Mouse (Mus musculus) embryonic facial prominence, embryonic 10.5 days (tissue): ENCODE measurements around the gene Nxpe4. TPM values are rescaled to one million over a fixed set of nuclear protein-coding genes. Genes with fewer than 3 reads are reported as not detected.

Source experiments
- DNase-seq: peaks from one replicate; pipeline ENCODE4 v3.0.0-alpha.2; 2017; ENCODE audit warnings: low spot score
- H3K27ac ChIP-seq: fragments of 300-500 bp; sonication (generic); replicated peaks from 2 replicates; pipeline ENCODE4 v1.5.1; 2016; ENCODE audit warnings: mild to moderate bottlenecking
- H3K27me3 ChIP-seq: fragments of 300-500 bp; sonication (generic); replicated peaks from 2 replicates; pipeline ENCODE4 v1.6.1; 2016; ENCODE audit warnings: low read depth, mild to moderate bottlenecking; ENCODE audit not compliant: poor library complexity, severe bottlenecking
- H3K36me3 ChIP-seq: fragments of 300-500 bp; sonication (generic); replicated peaks from 2 replicates; pipeline ENCODE4 v1.6.1; 2016; ENCODE audit warnings: mild to moderate bottlenecking, moderate library complexity
- H3K4me1 ChIP-seq: fragments of 300-500 bp; sonication (generic); 2 replicates; pipeline ENCODE4 v1.6.1; 2016
- H3K4me3 ChIP-seq: fragments of 300-500 bp; sonication (generic); 2 replicates; pipeline ENCODE4 v1.5.1; 2016; ENCODE audit warnings: mild to moderate bottlenecking, moderate library complexity
- H3K9me3 ChIP-seq: fragments of 300-500 bp; sonication (generic); 2 replicates; pipeline ENCODE4 v1.6.1; 2016; ENCODE audit warnings: mild to moderate bottlenecking
- WGBS: fragments of 180-500 bp; shearing (Covaris S2); methylation state at CpG from one replicate; pipeline ENCODE4 v1.1.7; 2016; 5-methylcytosine and 5-hydroxymethylcytosine counted together
- polyA plus RNA-seq: library from polyadenylated mRNA; unstranded; fragments of >200 nt; fragmentation: Nextera tagmentation; extraction: Ambion mirVana; gene quantifications from 2 replicates; pipeline ENCODE4 v1.2.1, GENCODE M21; 2016

The Nxpe4 gene
- polyA plus RNA-seq, 1 experiment from 2014 or later = 5.9 TPM

- Histone ChIP-seq H3K27me3 (no peaks in the 10 kb centered on the region; the same call in 1 of the 2 replicates), H3K4me1 (peaks cover 12% of the 10 kb centered on the region; the same call in 1 of the 2 replicates), H3K9me3 (no peaks in the 10 kb centered on the region), H3K36me3 (no peaks in the 10 kb centered on the region), H3K4me3 (no peak overlapping the region), H3K27ac (no peak overlapping the region)
- DNase-seq = no peak
- 84% methylated on average over 3 of the region's 3 CpGs for WGBS
Measured at GRCm38 (mm10) chr9:48244175-48244574, 82.4 kb downstream of the Nxpe4 start.

GRCm38 (mm10) chr9:48245525-48245924 lies 83.7 kb downstream of the Nxpe4 start:
- no peaks in the 10 kb centered on the region for H3K36me3 ChIP-seq
- no peak overlapping the region for H3K27ac ChIP-seq
- no peaks in the 10 kb centered on the region; the same call in 1 of the 2 replicates for H3K27me3 ChIP-seq
- H3K9me3 ChIP-seq = no peaks in the 10 kb centered on the region
- 61% methylated on average over 1 of the region's 1 CpGs for WGBS
- DNase-seq = no peak
- H3K4me3 ChIP-seq = no peak overlapping the region
- H3K4me1 ChIP-seq = peaks cover 12% of the 10 kb centered on the region; the same call in 1 of the 2 replicates

GRCm38 (mm10) chr9:48247276-48247675 lies 85.5 kb downstream of the Nxpe4 start:
- WGBS = 65% methylated on average over 5 of the region's 5 CpGs
- Histone ChIP-seq H3K27ac (no peak overlapping the region), H3K9me3 (no peaks in the 10 kb centered on the region), H3K36me3 (no peaks in the 10 kb centered on the region), H3K4me1 (peaks cover 19% of the 10 kb centered on the region), H3K4me3 (no peak overlapping the region), H3K27me3 (peaks cover 7% of the 10 kb centered on the region; the same call in 1 of the 2 replicates)
- DNase-seq = no peak

- Histone ChIP-seq H3K4me3 (no peak overlapping the region), H3K9me3 (no peaks in the 10 kb centered on the region)
- 5% methylated on average over 8 of the region's 8 CpGs for WGBS
Measured at GRCm38 (mm10) chr9:48252236-48252635, 90.4 kb downstream of the Nxpe4 start.

GRCm38 (mm10) chr9:48257001-48257400 lies 95.2 kb downstream of the Nxpe4 start:
- peaks cover 25% of the 10 kb centered on the region for H3K27me3 ChIP-seq
- H3K9me3 ChIP-seq = no peaks in the 10 kb centered on the region
- no peak overlapping the region for H3K4me3 ChIP-seq
- 72% methylated on average over 9 of the region's 9 CpGs for WGBS
- H3K4me1 ChIP-seq = peaks cover 19% of the 10 kb centered on the region
- no peaks in the 10 kb centered on the region for H3K36me3 ChIP-seq
- DNase-seq = no peak
- H3K27ac ChIP-seq = no peak overlapping the region

More at GRCm38 (mm10) chr9:48252236-48252635, 90.4 kb downstream of the Nxpe4 start:
- H3K36me3 ChIP-seq = no peaks in the 10 kb centered on the region
- H3K27me3 ChIP-seq = peaks cover 18% of the 10 kb centered on the region
- no peak for DNase-seq
- peaks cover 18% of the 10 kb centered on the region for H3K4me1 ChIP-seq
- 0 out of 2 replicates have a peak overlapping the region, but pooled peaks have one; percentile 30 for H3K27ac ChIP-seq

DNA sequence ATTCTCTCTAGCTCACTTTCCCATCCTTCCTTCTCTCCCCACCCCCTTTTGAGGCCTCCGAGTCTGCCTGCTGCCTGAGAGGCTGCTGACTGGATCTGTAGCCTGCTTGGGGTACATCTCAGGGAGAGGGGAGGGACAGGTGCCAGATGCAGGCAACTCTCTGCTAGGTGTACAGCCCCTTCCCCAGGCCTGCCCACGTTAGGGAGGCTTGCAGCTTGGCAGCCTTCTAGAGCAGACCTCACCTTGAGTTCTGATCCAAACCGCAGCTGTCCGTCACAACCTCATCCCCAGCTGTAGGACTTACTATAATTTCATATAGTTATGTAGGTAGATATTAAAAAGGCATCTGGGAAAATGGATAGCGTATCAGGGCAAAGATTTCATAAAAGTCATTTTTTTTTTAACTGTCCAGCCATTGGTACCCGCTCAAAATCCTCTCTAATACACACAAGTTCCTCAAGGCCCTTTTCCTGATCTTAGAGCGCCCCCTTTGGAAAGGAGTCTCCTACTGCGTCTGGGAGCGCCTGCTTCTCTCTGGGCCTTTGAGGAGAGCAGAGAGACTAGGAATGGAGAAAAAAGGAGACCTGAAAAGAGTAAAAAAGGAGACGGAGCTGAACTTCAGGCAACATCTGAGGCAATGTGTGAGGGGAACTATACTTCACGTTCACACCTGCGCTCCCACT lies 96.1 kb downstream of the Nxpe4 start:
- no peak overlapping the region for H3K4me3 ChIP-seq
- no peaks in the 10 kb centered on the region for H3K9me3 ChIP-seq
- H3K4me1 ChIP-seq = peaks cover 10% of the 10 kb centered on the region
- peaks cover 16% of the 10 kb centered on the region for H3K27me3 ChIP-seq
- peak; percentile 60 for DNase-seq
- H3K36me3 ChIP-seq = no peaks in the 10 kb centered on the region
- H3K27ac ChIP-seq = no peak overlapping the region
- 39% methylated on average over 12 of the region's 12 CpGs for WGBS

GRCm38 (mm10) chr9:48264616-48265015 lies 102.8 kb downstream of the Nxpe4 start:
- H3K4me3 ChIP-seq = no peak overlapping the region
- WGBS = 90% methylated on average over 6 of the region's 6 CpGs
- peaks cover 5% of the 10 kb centered on the region for H3K27me3 ChIP-seq
- no peak for DNase-seq
- H3K4me1 ChIP-seq = peaks cover 13% of the 10 kb centered on the region
- no peaks in the 10 kb centered on the region for H3K9me3 ChIP-seq
- no peak overlapping the region for H3K27ac ChIP-seq
- no peaks in the 10 kb centered on the region for H3K36me3 ChIP-seq

DNA sequence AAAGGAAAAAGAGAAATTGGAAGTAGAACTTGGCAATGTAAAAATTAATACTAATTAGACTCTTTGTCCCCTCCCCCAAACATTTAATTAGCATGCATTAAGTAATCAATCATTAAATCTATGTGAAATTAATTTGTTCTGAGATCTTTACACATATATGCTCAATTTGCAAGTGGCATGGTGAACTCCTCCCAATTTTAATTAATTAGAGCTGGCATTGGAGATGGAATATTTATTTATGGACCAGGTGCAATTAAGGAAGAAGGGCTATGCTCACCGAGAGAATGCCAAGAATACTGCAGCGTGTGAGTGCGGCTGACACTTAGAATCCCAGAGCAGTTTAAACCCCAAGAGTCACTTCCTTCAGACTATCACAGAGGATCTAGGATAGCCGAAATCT lies 103.7 kb downstream of the Nxpe4 start:
- DNase-seq = no peak
- Histone ChIP-seq H3K4me3 (no peak overlapping the region), H3K36me3 (no peaks in the 10 kb centered on the region), H3K9me3 (no peaks in the 10 kb centered on the region), H3K27me3 (no peaks in the 10 kb centered on the region; the same call in 1 of the 2 replicates), H3K4me1 (peaks cover 13% of the 10 kb centered on the region), H3K27ac (no peak overlapping the region)
- 85% methylated on average over 4 of the region's 4 CpGs for WGBS

DNA sequence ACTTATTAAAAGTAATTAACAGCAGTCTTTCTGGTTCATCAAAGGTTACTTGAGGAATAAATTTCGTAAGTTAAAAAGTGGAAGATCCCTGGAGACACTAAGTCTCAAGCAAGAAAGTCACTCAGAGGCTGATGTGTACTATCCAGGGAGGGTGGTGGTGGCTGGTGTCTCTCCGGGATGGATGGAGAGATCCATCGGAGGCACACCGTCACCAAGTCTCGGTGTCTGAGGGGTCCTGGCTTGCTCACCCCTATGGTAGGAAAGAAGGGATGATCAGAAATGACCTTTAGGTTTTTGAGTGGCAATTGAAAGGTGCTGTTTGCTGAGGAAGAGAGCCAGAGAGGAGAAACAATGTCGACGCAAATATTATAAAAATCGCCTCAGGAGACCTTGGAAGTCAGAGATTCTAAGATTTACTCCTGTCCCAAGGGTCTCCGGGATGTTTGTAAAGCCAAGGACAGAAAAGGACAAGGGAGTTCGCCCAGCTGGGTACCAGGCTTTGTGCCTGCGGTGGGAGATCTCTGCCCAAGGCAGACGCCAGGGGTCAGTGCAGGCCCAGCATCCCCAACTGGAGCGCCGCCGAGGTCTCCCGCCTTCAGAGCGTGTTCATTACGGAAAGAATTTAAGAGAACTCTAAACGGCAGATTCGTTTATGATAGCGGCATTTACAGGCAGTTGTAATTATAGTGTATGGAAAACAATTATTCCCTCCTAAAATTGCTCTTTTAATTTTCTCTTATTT lies 104.6 kb downstream of the Nxpe4 start:
- DNase-seq = peak; percentile 87
- Histone ChIP-seq H3K27me3 (no peaks in the 10 kb centered on the region; the same call in 1 of the 2 replicates), H3K9me3 (no peaks in the 10 kb centered on the region), H3K27ac (peak overlapping the region; percentile 72), H3K4me3 (peak overlapping the region; percentile 63), H3K36me3 (no peaks in the 10 kb centered on the region), H3K4me1 (peaks cover 13% of the 10 kb centered on the region)
- WGBS = 14% methylated on average over 21 of the region's 21 CpGs

- Histone ChIP-seq H3K4me3 (peak overlapping the region; percentile 63), H3K9me3 (no peaks in the 10 kb centered on the region), H3K27ac (peak overlapping the region; percentile 72), H3K4me1 (peaks cover 13% of the 10 kb centered on the region), H3K36me3 (no peaks in the 10 kb centered on the region), H3K27me3 (no peaks in the 10 kb centered on the region; the same call in 1 of the 2 replicates)
- 3% methylated on average over 16 of the region's 16 CpGs for WGBS
- peak; percentile 74 for DNase-seq
Measured at GRCm38 (mm10) chr9:48267028-48267441, 105.2 kb downstream of the Nxpe4 start.

- Histone ChIP-seq H3K27me3 (no peaks in the 10 kb centered on the region; the same call in 1 of the 2 replicates), H3K27ac (no peak overlapping the region), H3K4me3 (no peak overlapping the region), H3K36me3 (no peaks in the 10 kb centered on the region), H3K9me3 (no peaks in the 10 kb centered on the region), H3K4me1 (peaks cover 13% of the 10 kb centered on the region)
- 64% methylated on average over 1 of the region's 1 CpGs for whole genome bisulfite sequencing
- DNase-seq = no peak
Measured at GRCm38 (mm10) chr9:48267960-48268359, 106.1 kb downstream of the Nxpe4 start.

DNA sequence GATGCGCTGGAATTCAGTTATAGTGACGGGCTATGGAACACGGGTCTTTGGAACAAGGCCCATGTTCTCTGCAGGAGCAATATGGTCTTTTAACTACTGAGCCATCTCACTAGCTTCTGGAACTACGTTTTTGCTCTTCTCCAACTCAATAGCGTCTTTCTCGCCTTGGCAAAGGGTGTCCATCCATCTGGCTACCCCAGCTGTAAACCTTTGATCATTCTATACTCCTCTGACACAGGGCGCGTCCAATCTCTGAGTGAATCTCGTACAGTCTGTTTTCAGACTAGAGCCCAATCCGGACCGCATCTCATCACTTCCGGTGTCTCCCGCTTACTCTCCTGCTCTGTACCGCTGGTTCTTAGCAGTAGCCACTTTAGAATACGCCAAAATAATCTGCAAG lies 115.0 kb downstream of the Nxpe4 start:
- Histone ChIP-seq H3K4me3 (no peak overlapping the region), H3K27ac (no peak overlapping the region), H3K9me3 (no peaks in the 10 kb centered on the region), H3K27me3 (no peaks in the 10 kb centered on the region), H3K36me3 (no peaks in the 10 kb centered on the region), H3K4me1 (no peaks in the 10 kb centered on the region)
- WGBS = 93% methylated on average over 15 of the region's 15 CpGs
- no peak for DNase-seq

- 88% methylated on average over 8 of the region's 8 CpGs for WGBS
- Histone ChIP-seq H3K9me3 (no peaks in the 10 kb centered on the region), H3K27ac (no peak overlapping the region), H3K4me3 (no peak overlapping the region), H3K4me1 (no peaks in the 10 kb centered on the region), H3K27me3 (no peaks in the 10 kb centered on the region), H3K36me3 (no peaks in the 10 kb centered on the region)
- DNase-seq = no peak
Measured at GRCm38 (mm10) chr9:48284221-48284620, 122.4 kb downstream of the Nxpe4 start.
